Mouse (Mus musculus) left cerebral cortex, postnatal 10 days (tissue): ENCODE data around the gene Gm3147. TPM values are rescaled to one million over a fixed set of nuclear protein-coding genes. Genes with fewer than 3 reads are reported as not detected.
"Not testable (repeated sequence)": the region's sequence is repeated elsewhere in the genome, so short reads cannot be mapped to it uniquely, and the experiment has no call there.

Experiments used
- DNase-seq, 2 experiments: peaks; one replicate each; pipeline ENCODE4 v3.0.0; 2021 to 2022; ENCODE audit warnings: low spot score in 2 of 2, mixed read lengths in 1 of 2; ENCODE audit errors: extremely low spot score in 1 of 2
- intact Hi-C: fragments of 180-260 bp; cut with DNase I; formaldehyde crosslinking; loops from one replicate; pipeline ENCODE4 v1.15.1; 2025
- total RNA-seq, 2 experiments: library from RNA; stranded (reverse); gene quantifications; 2 replicates each; pipeline ENCODE4 v1.2.3; 2021

Gene Gm3147
- not detected for total RNA-seq

DNA sequence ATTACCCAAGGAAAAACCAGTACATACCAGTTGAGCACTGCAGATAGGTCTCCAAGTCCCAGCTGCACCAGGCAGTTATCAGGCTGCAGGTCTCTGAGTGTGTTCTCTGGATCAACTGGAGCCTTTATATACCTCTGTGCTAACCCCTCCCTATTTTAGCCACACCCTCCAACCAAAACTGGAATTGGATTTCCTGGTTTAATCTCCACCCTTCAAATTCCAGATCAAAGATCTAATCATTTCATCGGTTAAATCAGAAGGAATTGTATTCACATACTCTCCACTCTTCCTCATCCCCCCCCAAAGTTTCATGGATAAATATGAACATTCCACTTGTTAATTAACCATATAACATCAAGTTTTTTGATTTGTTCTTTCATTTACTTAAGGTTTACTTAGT, at the start of gene Gm3147:
Gm3147 (minus strand) TSS at position 101 of the 400 bp plus-strand sequence.
- intact Hi-C loops, DNase-seq: not testable (repeated sequence)

- intact Hi-C loops, DNase-seq: not testable (repeated sequence)
These were observed 31.9 kb upstream of the Gm3147 start, which contains the start of gene Gm6205 for GRCm38 (mm10) chr5:94648082-94648481. TSS of gene Gm6205 (plus strand) at chr5:94648382.

DNA sequence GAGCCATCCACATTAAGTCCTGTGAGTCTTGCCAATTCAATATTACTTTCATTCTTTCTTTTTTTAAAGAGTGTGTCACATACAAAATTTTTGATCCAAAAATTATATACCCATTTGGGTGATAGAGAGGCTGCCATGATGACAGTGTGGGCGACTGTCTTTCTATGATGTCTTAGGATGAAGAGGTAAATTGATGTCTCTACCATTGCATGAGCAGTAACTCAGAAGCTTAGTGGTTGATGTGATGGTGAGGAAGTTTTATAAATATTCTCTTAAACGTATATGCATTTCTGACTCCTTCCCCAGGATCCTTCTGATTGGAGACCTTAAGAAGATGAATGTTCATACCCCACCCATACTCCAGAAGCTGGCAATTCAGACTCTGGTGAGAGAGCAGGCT, 7.5 kb upstream of the Gm3147 start, which contains the start of gene Gm6509:
Gm6509 (plus strand) TSS at position 301 of the 400 bp plus-strand sequence.
- DNase-seq, intact Hi-C loops: not testable (repeated sequence)

Other genes with a start within 250 kb of the Gm3147 start
- gene Gm7682, start 170.6 kb downstream of the Gm3147 start, total RNA-seq, result not detected
- gene Gm3139, start 90.1 kb downstream of the Gm3147 start, total RNA-seq, result not detected
- gene Gm6509, start 7.6 kb upstream of the Gm3147 start, total RNA-seq, result not detected
- gene Gm6205, start 32.0 kb upstream of the Gm3147 start, total RNA-seq, result not detected
- not detected for gene Gm3183, start 249.1 kb upstream of the Gm3147 start, total RNA-seq